Mouse (Mus musculus): ENCODE data around the gene Klra17. TPM values are rescaled to one million over a fixed set of nuclear protein-coding genes. Genes with fewer than 3 reads are reported as not detected.
"Not testable (repeated sequence)": the region's sequence is repeated elsewhere in the genome, so short reads cannot be mapped to it uniquely, and the experiment has no call there.

Gene Klra17
- not detected in 2 replicates for polyA plus RNA-seq (2014; fragmentation: Nextera tagmentation; extraction: Ambion mirVana)

DNA sequence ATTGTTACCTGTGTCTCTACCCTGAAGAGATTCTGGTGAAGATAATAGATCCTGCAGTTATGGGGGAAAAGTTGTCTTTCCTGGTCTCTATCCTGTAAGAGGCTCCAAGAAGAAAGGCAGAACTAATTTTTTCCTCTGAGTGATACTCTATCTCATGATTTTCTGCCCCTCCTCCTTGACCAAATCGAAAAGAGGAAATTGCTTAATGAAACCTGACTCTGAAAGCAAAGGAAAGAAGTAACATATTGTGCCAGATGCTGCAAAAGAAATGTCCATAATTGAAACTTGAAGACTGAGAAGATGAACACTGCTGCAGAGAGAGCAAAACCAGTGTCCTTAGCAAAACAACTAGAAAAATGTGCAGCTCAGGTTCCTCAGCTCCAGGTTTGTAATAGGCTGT, at the start of gene Klra17:
Klra17 (minus strand) TSS at position 124 of the 400 bp plus-strand sequence.
- no peaks in the 10 kb centered on the region for H3K36me3 ChIP-seq (ENCODE audit: control insufficient read depth, insufficient read depth, low read length)
- ATAC-seq (replicated peaks; ENCODE audit: low FRiP score), result no peak
- no peak within 1 kb of the TSS for H3K4me3 ChIP-seq (ENCODE audit: low read depth, low read length)
- H3K4me2 ChIP-seq, result no peak within 1 kb of the TSS
- no peak within 1 kb of the TSS for H3K9ac ChIP-seq (ENCODE audit: low read depth, low read length)
- no peak for DNase-seq (ENCODE audit: low spot score)
- WGBS, result 36% methylated on average over 1 of the region's 1 CpGs
- no peaks in the 10 kb centered on the region for H3K9me3 ChIP-seq (ENCODE audit: control insufficient read depth, low read length)
- H3K4me1 ChIP-seq (replicated peaks; ENCODE audit: control insufficient read depth, insufficient read depth, low read length), result no peaks in the 10 kb centered on the region
- H3K27ac ChIP-seq (ENCODE audit: low read depth, low read length), result no peak within 1 kb of the TSS
- H3K27me3 ChIP-seq (replicated peaks; ENCODE audit: control insufficient read depth, insufficient read depth, low read length), result no peaks in the 10 kb centered on the region

DNA sequence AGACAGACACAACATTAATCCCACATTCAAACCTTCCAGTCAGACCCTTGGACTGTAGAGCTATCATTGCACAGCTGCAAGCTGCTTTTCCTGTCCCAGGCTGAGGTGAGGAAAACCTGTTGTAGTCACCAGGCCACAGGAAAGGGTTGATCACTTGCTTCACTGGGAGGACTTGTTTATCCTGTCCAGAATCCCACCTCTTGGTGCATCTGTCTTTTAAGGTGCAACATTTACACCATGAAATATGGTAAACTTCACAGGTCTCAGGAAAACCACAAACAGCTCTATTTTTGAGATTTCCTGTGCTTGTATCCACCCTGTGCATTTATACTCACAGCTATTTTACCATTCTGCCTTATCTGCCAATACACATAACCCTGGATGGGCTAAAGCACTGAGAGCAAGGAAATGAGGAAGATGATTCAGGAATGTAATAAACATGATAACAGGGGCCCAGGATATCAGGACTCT, 41.0 kb upstream of the Klra17 start, which contains the start of gene Klra5:
Klra5 (minus strand) TSS at position 175 of the 471 bp plus-strand sequence.
- not testable (repeated sequence) for H3K9me3 ChIP-seq (ENCODE audit: control insufficient read depth, low read length); H3K27ac ChIP-seq (ENCODE audit: low read depth, low read length); DNase-seq (ENCODE audit: low spot score); H3K4me2 ChIP-seq; H3K4me1 ChIP-seq (replicated peaks; ENCODE audit: control insufficient read depth, insufficient read depth, low read length); ATAC-seq (replicated peaks; ENCODE audit: low FRiP score); H3K4me3 ChIP-seq (ENCODE audit: low read depth, low read length); H3K9ac ChIP-seq (ENCODE audit: low read depth, low read length); H3K27me3 ChIP-seq (replicated peaks; ENCODE audit: control insufficient read depth, insufficient read depth, low read length); H3K36me3 ChIP-seq (ENCODE audit: control insufficient read depth, insufficient read depth, low read length)

- 63% methylated on average over 1 of the region's 1 CpGs for WGBS
- H3K36me3 ChIP-seq (ENCODE audit: control insufficient read depth, insufficient read depth, low read length), result no peaks in the 10 kb centered on the region
- no peak overlapping the region for H3K9ac ChIP-seq (ENCODE audit: low read depth, low read length)
- no peaks in the 10 kb centered on the region for H3K9me3 ChIP-seq (ENCODE audit: control insufficient read depth, low read length)
- ATAC-seq (replicated peaks; ENCODE audit: low FRiP score), result no peak
- no peaks in the 10 kb centered on the region for H3K27me3 ChIP-seq (replicated peaks; ENCODE audit: control insufficient read depth, insufficient read depth, low read length)
- no peak overlapping the region for H3K4me3 ChIP-seq (ENCODE audit: low read depth, low read length)
- no peak overlapping the region for H3K27ac ChIP-seq (ENCODE audit: low read depth, low read length)
- DNase-seq (ENCODE audit: low spot score), result no peak
- no peak overlapping the region for H3K4me2 ChIP-seq
- H3K4me1 ChIP-seq (replicated peaks; ENCODE audit: control insufficient read depth, insufficient read depth, low read length), result no peaks in the 10 kb centered on the region
Measured at GRCm38 (mm10) chr6:129916996-129917395, 40.5 kb upstream of the Klra17 start.

GRCm38 (mm10) chr6:129882525-129882924, 6.1 kb upstream of the Klra17 start:
- H3K9ac ChIP-seq (ENCODE audit: low read depth, low read length), result no peak overlapping the region
- no peaks in the 10 kb centered on the region for H3K4me1 ChIP-seq (replicated peaks; ENCODE audit: control insufficient read depth, insufficient read depth, low read length)
- H3K4me3 ChIP-seq (ENCODE audit: low read depth, low read length), result no peak overlapping the region
- no peak for DNase-seq (ENCODE audit: low spot score)
- no peak overlapping the region for H3K27ac ChIP-seq (ENCODE audit: low read depth, low read length)
- no peak overlapping the region for H3K4me2 ChIP-seq
- no peak for ATAC-seq (replicated peaks; ENCODE audit: low FRiP score)
- no peaks in the 10 kb centered on the region for H3K36me3 ChIP-seq (ENCODE audit: control insufficient read depth, insufficient read depth, low read length)
- H3K9me3 ChIP-seq (ENCODE audit: control insufficient read depth, low read length), result no peaks in the 10 kb centered on the region
- 86% methylated on average over 2 of the region's 2 CpGs for WGBS
- no peaks in the 10 kb centered on the region for H3K27me3 ChIP-seq (replicated peaks; ENCODE audit: control insufficient read depth, insufficient read depth, low read length)

DNA sequence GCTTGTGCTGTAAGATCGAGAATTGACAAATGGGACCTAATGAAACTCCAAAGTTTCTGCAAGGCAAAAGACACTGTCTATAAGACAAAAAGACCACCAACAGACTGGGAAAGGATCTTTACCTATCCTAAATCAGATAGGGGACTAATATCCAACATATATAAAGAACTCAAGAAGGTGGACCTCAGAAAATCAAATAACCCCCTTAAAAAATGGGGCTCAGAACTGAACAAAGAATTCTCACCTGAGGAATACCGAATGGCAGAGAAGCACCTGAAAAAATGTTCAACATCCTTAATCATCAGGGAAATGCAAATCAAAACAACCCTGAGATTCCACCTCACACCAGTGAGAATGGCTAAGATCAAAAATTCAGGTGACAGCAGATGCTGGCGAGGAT, 14.1 kb downstream of the Klra17 start, which contains the start of gene Gm17631:
Gm17631 (plus strand) TSS at position 301 of the 400 bp plus-strand sequence.
- not testable (repeated sequence) for DNase-seq (ENCODE audit: low spot score); ATAC-seq (replicated peaks; ENCODE audit: low FRiP score); H3K4me3 ChIP-seq (ENCODE audit: low read depth, low read length); H3K36me3 ChIP-seq (ENCODE audit: control insufficient read depth, insufficient read depth, low read length); H3K4me1 ChIP-seq (replicated peaks; ENCODE audit: control insufficient read depth, insufficient read depth, low read length); H3K9me3 ChIP-seq (ENCODE audit: control insufficient read depth, low read length); H3K9ac ChIP-seq (ENCODE audit: low read depth, low read length); H3K27me3 ChIP-seq (replicated peaks; ENCODE audit: control insufficient read depth, insufficient read depth, low read length); H3K4me2 ChIP-seq; H3K27ac ChIP-seq (ENCODE audit: low read depth, low read length)
- WGBS, result no CpG with 5 or more reads among the region's 3 CpGs

DNA sequence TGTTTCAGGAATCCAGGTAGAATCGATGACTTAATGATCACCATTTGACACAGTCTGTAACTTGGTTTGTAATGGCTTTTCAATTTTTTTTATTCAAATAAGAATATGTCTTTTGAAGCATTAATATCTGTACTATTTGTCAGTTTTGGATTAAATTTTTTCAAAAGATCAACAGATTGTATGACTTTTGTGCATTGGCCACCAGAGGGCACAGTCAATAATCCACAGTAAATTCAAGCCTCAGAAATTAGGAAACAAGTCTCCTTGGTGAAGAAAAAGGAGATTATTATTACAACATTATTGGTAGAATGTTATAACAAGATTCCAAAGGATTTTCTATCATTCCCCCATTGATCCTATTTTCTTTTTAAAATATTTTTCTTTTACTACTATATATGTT, 50.9 kb downstream of the Klra17 start:
- Histone ChIP-seq H3K4me1 (replicated peaks; ENCODE audit: control insufficient read depth, insufficient read depth, low read length) (no peaks in the 10 kb centered on the region), H3K9me3 (ENCODE audit: control insufficient read depth, low read length) (no peaks in the 10 kb centered on the region), H3K27ac (ENCODE audit: low read depth, low read length) (no peak overlapping the region), H3K9ac (ENCODE audit: low read depth, low read length) (no peak overlapping the region), H3K36me3 (ENCODE audit: control insufficient read depth, insufficient read depth, low read length) (no peaks in the 10 kb centered on the region), H3K4me2 (no peak overlapping the region), H3K27me3 (replicated peaks; ENCODE audit: control insufficient read depth, insufficient read depth, low read length) (no peaks in the 10 kb centered on the region), H3K4me3 (ENCODE audit: low read depth, low read length) (no peak overlapping the region)
- ATAC-seq (replicated peaks; ENCODE audit: low FRiP score) (no peak), DNase-seq (ENCODE audit: low spot score) (no peak)
- WGBS, result 78% methylated on average over 1 of the region's 1 CpGs

DNA sequence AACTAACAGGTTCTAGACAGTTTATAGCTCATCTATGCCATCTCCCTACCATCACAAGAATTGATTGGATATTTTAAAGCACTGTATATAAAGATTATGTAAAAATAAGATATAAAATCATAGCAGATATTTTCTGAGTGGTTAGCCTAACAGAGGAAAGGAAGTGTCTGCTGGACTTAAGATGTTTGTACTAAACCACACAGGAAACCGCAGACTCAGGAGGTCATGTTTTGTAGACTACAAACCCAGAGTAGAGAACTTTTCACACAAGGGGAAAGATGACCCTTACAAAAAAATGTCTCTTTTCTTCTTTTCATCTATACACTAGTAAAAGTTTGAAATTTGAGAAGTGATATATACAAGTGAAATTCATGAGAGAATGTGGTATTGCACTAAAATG, 52.5 kb downstream of the Klra17 start:
- Histone ChIP-seq H3K4me1 (replicated peaks; ENCODE audit: control insufficient read depth, insufficient read depth, low read length) (no peaks in the 10 kb centered on the region), H3K36me3 (ENCODE audit: control insufficient read depth, insufficient read depth, low read length) (no peaks in the 10 kb centered on the region), H3K4me2 (no peak overlapping the region), H3K27ac (ENCODE audit: low read depth, low read length) (no peak overlapping the region), H3K9ac (ENCODE audit: low read depth, low read length) (no peak overlapping the region), H3K9me3 (ENCODE audit: control insufficient read depth, low read length) (no peaks in the 10 kb centered on the region), H3K4me3 (ENCODE audit: low read depth, low read length) (no peak overlapping the region), H3K27me3 (replicated peaks; ENCODE audit: control insufficient read depth, insufficient read depth, low read length) (no peaks in the 10 kb centered on the region)
- DNase-seq (ENCODE audit: low spot score), result no peak
- ATAC-seq (replicated peaks; ENCODE audit: low FRiP score), result no peak
- WGBS, result 76% methylated on average over 1 of the region's 1 CpGs

DNA sequence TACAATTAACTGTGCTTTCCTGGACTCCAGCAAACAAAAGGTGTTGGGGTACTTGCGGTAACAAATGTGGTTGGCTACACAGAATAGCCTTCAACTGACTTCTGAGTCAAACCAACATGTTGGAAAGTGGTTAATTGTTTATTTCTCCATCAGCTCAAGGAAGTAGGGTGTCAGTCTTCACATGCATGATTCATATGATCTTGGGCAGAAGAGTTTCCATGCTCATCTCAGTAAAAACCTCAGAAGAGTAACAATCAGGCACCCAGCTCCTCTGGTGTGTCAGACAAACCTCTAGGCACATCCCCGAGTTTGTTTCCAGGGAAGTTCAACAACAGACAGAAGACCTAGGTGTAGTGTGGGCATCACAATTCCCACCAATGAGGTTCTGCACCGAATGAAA, 58.7 kb downstream of the Klra17 start:
- no peaks in the 10 kb centered on the region for H3K27me3 ChIP-seq (replicated peaks; ENCODE audit: control insufficient read depth, insufficient read depth, low read length)
- no peaks in the 10 kb centered on the region for H3K9me3 ChIP-seq (ENCODE audit: control insufficient read depth, low read length)
- no peak for ATAC-seq (replicated peaks; ENCODE audit: low FRiP score)
- 62% methylated on average over 3 of the region's 3 CpGs for WGBS
- no peak overlapping the region for H3K9ac ChIP-seq (ENCODE audit: low read depth, low read length)
- H3K4me2 ChIP-seq, result no peak overlapping the region
- no peaks in the 10 kb centered on the region for H3K36me3 ChIP-seq (ENCODE audit: control insufficient read depth, insufficient read depth, low read length)
- no peak for DNase-seq (ENCODE audit: low spot score)
- no peak overlapping the region for H3K27ac ChIP-seq (ENCODE audit: low read depth, low read length)
- no peaks in the 10 kb centered on the region for H3K4me1 ChIP-seq (replicated peaks; ENCODE audit: control insufficient read depth, insufficient read depth, low read length)
- H3K4me3 ChIP-seq (ENCODE audit: low read depth, low read length), result no peak overlapping the region

- not testable (repeated sequence) for H3K9me3 ChIP-seq (ENCODE audit: control insufficient read depth, low read length); DNase-seq (ENCODE audit: low spot score); H3K36me3 ChIP-seq (ENCODE audit: control insufficient read depth, insufficient read depth, low read length); ATAC-seq (replicated peaks; ENCODE audit: low FRiP score); H3K27ac ChIP-seq (ENCODE audit: low read depth, low read length); H3K27me3 ChIP-seq (replicated peaks; ENCODE audit: control insufficient read depth, insufficient read depth, low read length); H3K4me3 ChIP-seq (ENCODE audit: low read depth, low read length); H3K4me1 ChIP-seq (replicated peaks; ENCODE audit: control insufficient read depth, insufficient read depth, low read length); H3K4me2 ChIP-seq; H3K9ac ChIP-seq (ENCODE audit: low read depth, low read length)
- WGBS, result 77% methylated on average over 3 of the region's 3 CpGs
Measured at GRCm38 (mm10) chr6:129784170-129784569, 92.3 kb downstream of the Klra17 start, which contains the start of gene Gm156. Gene Gm156 (minus strand): TSS chr6:129784270.

All from liver, embryonic 11.5 days (tissue).